Mouse (Mus musculus): ENCODE measurements at regions not wholly inside any gene's neighbourhood (a gene's known extent, or its start where the extent isn't known, plus 50 kb on each side); places are given as distances from the start of the nearest gene placed in this dataset.

GRCm38 (mm10) chr3:4971496-4971895 lies 779.1 kb upstream of the Gm8797 start:
- DNase-seq (ENCODE audit: low spot score) (no peak), ATAC-seq (ENCODE audit: low FRiP score, low read depth) (no peak)
- H3K9ac ChIP-seq (ENCODE audit: low read depth, low read length, severe bottlenecking) = no peak overlapping the region
- TF ChIP-seq POLR2A (IDR thresholded peaks at IDR 0.05; ENCODE audit: borderline replicate concordance, extremely low read depth, insufficient read depth, insufficient read length) = no peak
- H3K9me3 ChIP-seq (ENCODE audit: control insufficient read depth, low read length) = no peaks in the 10 kb centered on the region
- no peak overlapping the region for H3K27ac ChIP-seq (replicated peaks; ENCODE audit: low read depth, low read length)
- no peaks in the 10 kb centered on the region for H3K27me3 ChIP-seq (ENCODE audit: control insufficient read depth, insufficient read depth, low read length)
- H3K4me3 ChIP-seq (replicated peaks; ENCODE audit: low read length) = no peak overlapping the region
- H3K36me3 ChIP-seq (ENCODE audit: control insufficient read depth, insufficient read depth, low read length) = no peaks in the 10 kb centered on the region
- 76% methylated on average over 1 of the region's 1 CpGs for WGBS
- H3K4me1 ChIP-seq (ENCODE audit: control insufficient read depth, insufficient read depth, low read length) = no peaks in the 10 kb centered on the region
- no peak overlapping the region for H3K4me2 ChIP-seq (replicated peaks; ENCODE audit: low read depth, low read length, severe bottlenecking)

DNA sequence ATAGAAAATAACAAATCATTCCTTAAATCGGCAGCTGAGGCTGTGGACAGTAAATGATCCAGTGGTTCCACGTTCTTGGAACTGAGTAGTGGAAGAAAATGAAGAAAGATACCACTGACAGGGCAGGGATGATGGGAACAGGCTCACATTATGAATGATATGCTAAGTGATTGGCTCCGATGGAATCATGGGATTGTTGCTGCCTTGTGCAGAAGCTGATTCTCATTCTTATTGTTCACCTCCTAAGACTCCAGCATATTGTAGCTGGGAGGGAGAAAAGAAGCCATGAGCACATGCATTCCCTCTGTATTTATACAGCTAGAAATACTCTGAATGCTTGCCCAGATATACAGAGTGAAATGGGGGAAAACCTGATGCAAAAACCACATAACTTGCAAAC lies 777.3 kb upstream of the Gm8797 start:
- no peak overlapping the region for H3K9ac ChIP-seq (ENCODE audit: low read depth, low read length, severe bottlenecking)
- no peaks in the 10 kb centered on the region for H3K36me3 ChIP-seq (ENCODE audit: control insufficient read depth, insufficient read depth, low read length)
- 76% methylated on average over 3 of the region's 3 CpGs for WGBS
- no peak for DNase-seq (ENCODE audit: low spot score)
- TF ChIP-seq POLR2A (IDR thresholded peaks at IDR 0.05; ENCODE audit: borderline replicate concordance, extremely low read depth, insufficient read depth, insufficient read length) = no peak
- no peak for ATAC-seq (ENCODE audit: low FRiP score, low read depth)
- H3K27me3 ChIP-seq (ENCODE audit: control insufficient read depth, insufficient read depth, low read length) = no peaks in the 10 kb centered on the region
- H3K4me3 ChIP-seq (replicated peaks; ENCODE audit: low read length) = no peak overlapping the region
- no peaks in the 10 kb centered on the region for H3K9me3 ChIP-seq (ENCODE audit: control insufficient read depth, low read length)
- H3K4me1 ChIP-seq (ENCODE audit: control insufficient read depth, insufficient read depth, low read length) = no peaks in the 10 kb centered on the region
- no peak overlapping the region for H3K27ac ChIP-seq (replicated peaks; ENCODE audit: low read depth, low read length)
- no peak overlapping the region for H3K4me2 ChIP-seq (replicated peaks; ENCODE audit: low read depth, low read length, severe bottlenecking)

GRCm38 (mm10) chr3:4973764-4974163 lies 776.8 kb upstream of the Gm8797 start:
- DNase-seq (ENCODE audit: low spot score) (no peak), ATAC-seq (ENCODE audit: low FRiP score, low read depth) (no peak)
- Histone ChIP-seq H3K36me3 (ENCODE audit: control insufficient read depth, insufficient read depth, low read length) (no peaks in the 10 kb centered on the region), H3K4me3 (replicated peaks; ENCODE audit: low read length) (no peak overlapping the region), H3K9me3 (ENCODE audit: control insufficient read depth, low read length) (no peaks in the 10 kb centered on the region), H3K27ac (replicated peaks; ENCODE audit: low read depth, low read length) (no peak overlapping the region), H3K27me3 (ENCODE audit: control insufficient read depth, insufficient read depth, low read length) (no peaks in the 10 kb centered on the region), H3K4me1 (ENCODE audit: control insufficient read depth, insufficient read depth, low read length) (no peaks in the 10 kb centered on the region), H3K4me2 (replicated peaks; ENCODE audit: low read depth, low read length, severe bottlenecking) (no peak overlapping the region), H3K9ac (ENCODE audit: low read depth, low read length, severe bottlenecking) (no peak overlapping the region)
- TF ChIP-seq POLR2A (IDR thresholded peaks at IDR 0.05; ENCODE audit: borderline replicate concordance, extremely low read depth, insufficient read depth, insufficient read length) = no peak
- 93% methylated on average over 2 of the region's 2 CpGs for WGBS

DNA sequence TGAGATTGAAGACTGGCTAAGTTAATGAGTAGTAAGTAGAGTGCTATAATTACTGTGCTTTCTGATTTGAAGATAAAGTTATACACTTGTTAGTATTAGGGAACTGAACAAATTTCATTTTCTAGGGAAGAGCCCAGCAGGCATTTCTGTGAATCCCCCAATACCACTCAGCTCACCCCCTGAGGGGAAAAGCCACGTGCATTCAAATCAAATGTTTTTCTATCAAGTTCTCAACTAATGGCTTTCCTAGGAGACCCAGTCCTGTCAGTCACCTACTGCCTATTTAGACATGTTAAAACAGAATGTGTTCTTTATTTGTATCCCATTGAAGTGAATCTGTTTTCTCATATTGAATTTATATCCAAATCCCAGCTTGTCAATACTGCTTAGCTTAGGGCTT lies 775.9 kb upstream of the Gm8797 start:
- TF ChIP-seq POLR2A (IDR thresholded peaks at IDR 0.05; ENCODE audit: borderline replicate concordance, extremely low read depth, insufficient read depth, insufficient read length) = no peak
- no peaks in the 10 kb centered on the region for H3K27me3 ChIP-seq (ENCODE audit: control insufficient read depth, insufficient read depth, low read length)
- H3K27ac ChIP-seq (replicated peaks; ENCODE audit: low read depth, low read length) = no peak overlapping the region
- H3K4me1 ChIP-seq (ENCODE audit: control insufficient read depth, insufficient read depth, low read length) = no peaks in the 10 kb centered on the region
- H3K9ac ChIP-seq (ENCODE audit: low read depth, low read length, severe bottlenecking) = no peak overlapping the region
- no peaks in the 10 kb centered on the region for H3K9me3 ChIP-seq (ENCODE audit: control insufficient read depth, low read length)
- no peaks in the 10 kb centered on the region for H3K36me3 ChIP-seq (ENCODE audit: control insufficient read depth, insufficient read depth, low read length)
- no peak for DNase-seq (ENCODE audit: low spot score)
- ATAC-seq (ENCODE audit: low FRiP score, low read depth) = no peak
- H3K4me2 ChIP-seq (replicated peaks; ENCODE audit: low read depth, low read length, severe bottlenecking) = no peak overlapping the region
- WGBS = 31% methylated on average over 1 of the region's 1 CpGs
- no peak overlapping the region for H3K4me3 ChIP-seq (replicated peaks; ENCODE audit: low read length)

- no peak overlapping the region for H3K4me2 ChIP-seq (replicated peaks; ENCODE audit: low read depth, low read length, severe bottlenecking)
- no peak overlapping the region for H3K9ac ChIP-seq (ENCODE audit: low read depth, low read length, severe bottlenecking)
- no peaks in the 10 kb centered on the region for H3K9me3 ChIP-seq (ENCODE audit: control insufficient read depth, low read length)
- 50% methylated on average over 1 of the region's 1 CpGs for WGBS
- H3K36me3 ChIP-seq (ENCODE audit: control insufficient read depth, insufficient read depth, low read length) = no peaks in the 10 kb centered on the region
- H3K27ac ChIP-seq (replicated peaks; ENCODE audit: low read depth, low read length) = no peak overlapping the region
- H3K4me3 ChIP-seq (replicated peaks; ENCODE audit: low read length) = no peak overlapping the region
- H3K4me1 ChIP-seq (ENCODE audit: control insufficient read depth, insufficient read depth, low read length) = no peaks in the 10 kb centered on the region
- no peak for ATAC-seq (ENCODE audit: low FRiP score, low read depth)
- H3K27me3 ChIP-seq (ENCODE audit: control insufficient read depth, insufficient read depth, low read length) = no peaks in the 10 kb centered on the region
- no peak for TF ChIP-seq POLR2A (IDR thresholded peaks at IDR 0.05; ENCODE audit: borderline replicate concordance, extremely low read depth, insufficient read depth, insufficient read length)
- DNase-seq (ENCODE audit: low spot score) = no peak
Observed at GRCm38 (mm10) chr3:4976344-4976743, 774.3 kb upstream of the Gm8797 start.

GRCm38 (mm10) chr3:5017742-5018141 lies 732.9 kb upstream of the Gm8797 start:
- no peak overlapping the region for H3K4me3 ChIP-seq (replicated peaks; ENCODE audit: low read length)
- DNase-seq (ENCODE audit: low spot score) (no peak), ATAC-seq (ENCODE audit: low FRiP score, low read depth) (no peak)
- no peak overlapping the region for H3K27ac ChIP-seq (replicated peaks; ENCODE audit: low read depth, low read length)
- TF ChIP-seq POLR2A (IDR thresholded peaks at IDR 0.05; ENCODE audit: borderline replicate concordance, extremely low read depth, insufficient read depth, insufficient read length) = no peak
- H3K4me1 ChIP-seq (ENCODE audit: control insufficient read depth, insufficient read depth, low read length) = no peaks in the 10 kb centered on the region
- H3K9ac ChIP-seq (ENCODE audit: low read depth, low read length, severe bottlenecking) = no peak overlapping the region
- H3K4me2 ChIP-seq (replicated peaks; ENCODE audit: low read depth, low read length, severe bottlenecking) = no peak overlapping the region
- 55% methylated on average over 3 of the region's 3 CpGs for WGBS
- H3K9me3 ChIP-seq (ENCODE audit: control insufficient read depth, low read length) = no peaks in the 10 kb centered on the region
- no peaks in the 10 kb centered on the region for H3K27me3 ChIP-seq (ENCODE audit: control insufficient read depth, insufficient read depth, low read length)
- H3K36me3 ChIP-seq (ENCODE audit: control insufficient read depth, insufficient read depth, low read length) = no peaks in the 10 kb centered on the region
